Mouse (Mus musculus): ENCODE results near the gene Rin1.

DNA sequence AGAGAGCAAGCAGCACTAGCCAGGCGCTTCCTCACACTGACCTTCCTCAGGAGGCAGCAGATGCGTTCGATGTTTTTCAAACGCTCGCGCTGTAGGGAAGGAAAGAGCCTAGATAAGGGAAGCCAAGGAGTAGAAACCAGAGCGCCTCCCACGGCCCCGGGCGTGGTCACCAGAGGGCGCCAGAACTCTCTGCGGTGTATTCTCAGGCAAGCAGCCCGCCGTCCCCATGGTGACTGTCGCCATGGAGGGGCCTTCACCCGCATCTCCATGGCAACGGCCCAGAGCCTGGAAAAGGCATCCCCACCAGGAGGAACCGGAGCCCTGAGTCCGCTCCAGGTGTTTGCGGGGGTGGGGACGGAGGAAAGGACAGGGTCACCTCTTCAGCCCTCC, 44.0 kb downstream of the Rin1 start:
- TF ChIP-seq CTCF (IDR thresholded peaks at IDR 0.05; ENCODE audit: borderline replicate concordance, extremely low read depth, insufficient read depth, insufficient read length) (peak; percentile 92), POLR2A (IDR thresholded peaks at IDR 0.05; ENCODE audit: borderline replicate concordance, extremely low read depth, insufficient read depth, insufficient read length, poor library complexity, severe bottlenecking) (no peak; the same call in 1 of the 2 replicates)

All from brain, embryonic 14.5 days (tissue).